Mouse (Mus musculus) lung, postnatal 25 days (tissue): ENCODE results near the gene Tulp4.

ENCODE experiments used
- DNase-seq: peaks from one replicate; pipeline ENCODE4 v3.0.0; 2022; ENCODE audit warnings: low spot score

Gene Tulp4

GRCm38 (mm10) chr17:6106361-6107014 is at the start of gene Tulp4:
Gene Tulp4 (plus strand): TSS chr17:6106437.
- peak; percentile 83 for DNase-seq

GRCm38 (mm10) chr17:6062793-6063192 is 43.4 kb upstream of the Tulp4 start:
- no peak for DNase-seq

GRCm38 (mm10) chr17:6063532-6063931 is 42.7 kb upstream of the Tulp4 start:
- no peak for DNase-seq

- no peak for DNase-seq
Measured at GRCm38 (mm10) chr17:6066021-6066420, 40.2 kb upstream of the Tulp4 start.

- DNase-seq: no peak
Measured at GRCm38 (mm10) chr17:6067613-6068012, 38.6 kb upstream of the Tulp4 start.

GRCm38 (mm10) chr17:6069866-6070265 is 36.4 kb upstream of the Tulp4 start:
- DNase-seq: no peak

- DNase-seq: no peak
Measured at GRCm38 (mm10) chr17:6073405-6073804, 32.8 kb upstream of the Tulp4 start.

- DNase-seq: peak; percentile 97
Measured at GRCm38 (mm10) chr17:6079287-6080122, 26.7 kb upstream of the Tulp4 start, which contains the start of the genes Serac1 and Gtf2h5. Gene Serac1 (minus strand): TSS chr17:6079741. Gene Gtf2h5 (plus strand): TSS chr17:6079786.

GRCm38 (mm10) chr17:6083323-6083890 is 22.8 kb upstream of the Tulp4 start:
- DNase-seq: no peak

GRCm38 (mm10) chr17:6091604-6092003 is 14.6 kb upstream of the Tulp4 start:
- DNase-seq: no peak

GRCm38 (mm10) chr17:6095579-6095978 is 10.7 kb upstream of the Tulp4 start:
- DNase-seq: no peak

- DNase-seq: peak; percentile 57
Measured at GRCm38 (mm10) chr17:6097884-6098283, 8.4 kb upstream of the Tulp4 start.

GRCm38 (mm10) chr17:6102287-6102686 is 4.0 kb upstream of the Tulp4 start:
- DNase-seq: no peak

GRCm38 (mm10) chr17:6103566-6103965 is 2.7 kb upstream of the Tulp4 start:
- DNase-seq: no peak

- DNase-seq: peak; percentile 59
Measured at GRCm38 (mm10) chr17:6107015-6107601, 871 bp downstream of the Tulp4 start.

GRCm38 (mm10) chr17:6108175-6108574 is 1.9 kb downstream of the Tulp4 start:
- no peak for DNase-seq

GRCm38 (mm10) chr17:6110956-6111355 is 4.7 kb downstream of the Tulp4 start:
- no peak for DNase-seq

GRCm38 (mm10) chr17:6113653-6114052 is 7.4 kb downstream of the Tulp4 start:
- DNase-seq: no peak

GRCm38 (mm10) chr17:6115085-6115484 is 8.8 kb downstream of the Tulp4 start:
- DNase-seq: no peak

- DNase-seq: no peak
Measured at GRCm38 (mm10) chr17:6117148-6117725, 11.0 kb downstream of the Tulp4 start.

- DNase-seq: no peak
Measured at GRCm38 (mm10) chr17:6117917-6118316, 11.7 kb downstream of the Tulp4 start.

- DNase-seq: no peak
Measured at GRCm38 (mm10) chr17:6118861-6119260, 12.6 kb downstream of the Tulp4 start.
